Mouse (Mus musculus): ENCODE data around the gene Apaf1.

The Apaf1 gene

DNA sequence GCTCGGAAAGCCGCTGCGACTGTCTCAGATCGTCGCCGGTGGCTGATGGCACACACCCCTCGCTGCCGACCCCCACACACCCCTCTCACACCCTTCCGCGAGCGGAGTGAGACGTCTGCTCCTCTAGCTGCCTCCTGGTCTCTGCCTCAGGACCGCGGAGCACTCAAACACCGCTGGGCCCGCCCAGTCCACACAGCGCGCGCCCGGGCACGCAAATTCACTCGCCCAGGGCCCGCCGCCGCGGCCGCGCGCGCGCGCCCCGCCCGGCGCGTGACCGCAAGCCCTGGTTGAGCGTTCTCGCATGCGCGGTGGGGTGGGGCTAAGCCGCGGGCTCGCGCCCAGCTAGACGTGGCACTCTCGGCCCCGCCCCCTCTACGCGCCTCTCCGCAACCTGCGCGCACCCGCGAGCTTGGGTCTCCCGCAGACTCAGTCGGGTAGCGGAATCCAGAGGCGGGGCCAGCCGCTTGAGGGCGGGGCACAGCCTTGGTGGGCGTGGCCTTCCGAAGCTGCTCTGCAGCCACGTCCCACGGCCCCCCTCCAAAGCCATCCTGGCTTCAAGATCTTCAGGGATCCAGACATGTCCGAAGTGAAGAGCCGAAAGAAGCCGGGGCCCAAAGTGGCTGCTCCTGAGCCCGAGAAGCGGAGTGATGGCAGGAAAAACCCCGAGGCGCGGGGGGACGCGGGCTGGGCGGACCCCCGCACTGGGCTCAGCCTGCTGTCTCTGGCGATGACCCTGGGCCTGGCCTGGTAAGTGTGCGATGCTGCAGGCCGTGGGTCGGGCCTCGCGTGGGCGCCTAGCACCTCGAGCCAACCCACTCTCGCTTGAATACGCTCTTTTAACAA is at the start of gene Apaf1, which contains the start of gene Ikbip:
TSS of gene Apaf1 (minus strand) at position 221 of the 843 bp plus-strand sequence.
TSS of gene Ikbip (plus strand) at position 391 of the 843 bp plus-strand sequence.
- DNase-seq (ENCODE audit: low read depth, low spot score): peak; percentile 98

DNA sequence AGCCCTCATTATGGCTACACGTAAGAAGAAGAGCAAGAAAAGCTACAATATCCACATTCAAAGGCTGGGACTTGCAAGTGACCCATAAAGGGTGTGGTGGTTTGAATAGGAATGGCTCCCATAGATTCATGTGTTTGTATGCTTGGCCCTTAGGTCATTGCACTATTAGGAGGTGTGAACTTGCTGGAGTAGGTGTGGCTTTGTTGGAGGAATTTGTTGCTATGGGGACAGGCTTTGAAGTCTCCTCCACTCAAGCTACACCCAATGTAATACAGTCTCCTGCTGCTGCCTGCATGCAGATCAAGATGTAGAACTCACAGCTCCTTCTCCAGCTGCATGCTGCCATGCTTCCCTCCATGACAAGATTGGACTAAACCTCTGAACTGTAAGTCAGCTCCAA is 49.0 kb upstream of the Apaf1 start:
- no peak for DNase-seq (ENCODE audit: low read depth, low spot score)

DNA sequence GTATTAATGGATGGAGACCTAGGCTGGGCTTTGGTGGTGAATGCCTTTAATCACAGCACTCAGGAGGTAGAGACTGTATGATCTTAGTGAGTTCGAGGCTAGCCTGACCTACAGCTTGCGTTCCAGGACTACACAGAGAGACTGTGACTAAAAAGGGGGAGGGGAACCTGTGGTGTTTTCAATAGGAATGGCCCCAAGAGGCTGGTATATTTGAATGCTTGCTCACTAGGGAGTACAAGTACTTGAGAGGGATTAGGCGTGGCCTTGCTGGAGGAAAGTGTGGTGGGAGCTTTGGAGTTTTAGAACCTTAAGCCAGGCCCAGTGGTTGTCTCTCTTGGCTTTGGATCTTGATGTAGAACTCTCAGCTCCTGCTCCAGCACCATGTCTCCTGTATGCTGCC is 48.2 kb upstream of the Apaf1 start:
- DNase-seq (ENCODE audit: low read depth, low spot score): no peak

DNA sequence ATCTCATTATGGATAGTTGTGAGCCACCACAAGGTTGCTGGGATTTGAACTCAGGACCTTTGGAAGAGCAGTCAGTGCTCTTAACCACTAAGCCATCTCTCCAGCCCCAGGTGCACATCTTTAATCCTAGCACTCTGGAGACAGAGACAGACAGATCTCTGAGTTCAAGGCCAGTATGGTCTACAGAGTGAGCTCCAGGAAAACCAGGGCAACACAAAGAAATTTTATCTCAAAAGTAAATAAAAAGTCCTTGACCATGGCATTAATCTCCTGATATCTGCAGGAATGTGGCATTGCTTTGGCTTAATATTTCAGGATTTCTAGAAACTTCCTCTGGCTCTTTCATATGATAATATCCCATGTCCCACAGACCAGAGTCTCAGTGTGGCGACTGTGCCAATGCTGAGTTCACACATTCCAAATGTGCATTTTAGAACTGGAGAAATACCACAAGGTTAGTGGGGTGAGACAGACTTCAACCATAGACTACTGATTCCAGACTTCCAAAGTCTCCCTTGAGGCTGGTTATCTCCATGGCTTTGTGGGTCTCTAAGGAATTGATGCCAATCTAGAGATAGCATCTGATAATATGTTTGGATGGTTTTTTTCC is 46.1 kb upstream of the Apaf1 start:
- DNase-seq (ENCODE audit: low read depth, low spot score): no peak

DNA sequence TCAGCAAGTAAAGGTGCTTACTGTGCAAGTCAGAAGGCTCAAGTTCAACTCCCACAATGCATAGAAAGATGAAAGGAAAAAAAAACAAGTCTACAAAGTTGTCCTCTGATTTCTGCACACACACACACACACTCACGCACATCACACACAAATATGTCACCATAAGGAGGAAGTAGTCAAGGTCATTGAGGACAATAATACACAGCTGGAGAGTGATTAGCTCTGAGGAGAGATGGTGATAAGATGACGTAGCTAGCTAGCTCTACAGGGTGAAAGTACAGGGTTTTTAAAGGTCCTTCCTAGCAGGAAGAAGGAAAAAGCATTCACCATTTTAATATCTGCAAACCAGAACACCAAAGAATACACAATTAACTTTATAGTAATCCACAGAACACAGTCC is 44.8 kb upstream of the Apaf1 start:
- no peak for DNase-seq (ENCODE audit: low read depth, low spot score)

DNA sequence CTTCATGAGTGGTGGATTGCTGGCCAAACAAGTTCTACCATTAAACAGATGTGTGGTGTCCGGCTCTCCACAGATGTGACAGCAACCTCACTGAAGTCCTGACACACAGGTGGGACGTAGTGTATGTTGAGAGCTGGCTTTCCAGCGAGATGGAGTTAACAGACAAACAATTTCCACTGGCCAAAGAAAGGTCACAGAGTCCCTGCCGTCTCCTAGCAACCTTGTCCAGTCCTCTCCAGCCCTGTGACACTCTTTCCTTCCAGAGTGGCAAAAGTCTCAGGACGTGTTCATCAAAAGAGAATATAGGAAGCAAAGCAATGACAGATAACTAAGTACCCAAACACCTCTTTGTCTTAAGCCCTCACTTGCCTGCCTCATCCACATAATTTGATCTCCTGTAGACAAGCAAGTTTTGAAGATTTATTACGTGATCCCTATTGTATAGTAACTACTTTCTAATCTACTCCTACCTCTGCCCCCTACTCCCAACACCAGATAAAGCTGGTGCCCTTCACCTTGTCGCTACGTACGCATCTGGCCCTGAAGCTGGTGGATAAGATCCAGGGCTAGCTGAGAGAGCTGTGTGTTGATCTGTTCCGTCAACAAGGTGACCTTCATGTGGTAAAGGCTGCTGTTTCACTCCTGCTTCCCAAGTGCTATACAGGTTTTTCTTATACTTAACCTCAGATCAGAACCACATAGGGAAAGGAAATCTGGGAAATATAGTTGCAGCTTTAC is 44.2 kb upstream of the Apaf1 start:
- no peak for DNase-seq (ENCODE audit: low read depth, low spot score)

DNA sequence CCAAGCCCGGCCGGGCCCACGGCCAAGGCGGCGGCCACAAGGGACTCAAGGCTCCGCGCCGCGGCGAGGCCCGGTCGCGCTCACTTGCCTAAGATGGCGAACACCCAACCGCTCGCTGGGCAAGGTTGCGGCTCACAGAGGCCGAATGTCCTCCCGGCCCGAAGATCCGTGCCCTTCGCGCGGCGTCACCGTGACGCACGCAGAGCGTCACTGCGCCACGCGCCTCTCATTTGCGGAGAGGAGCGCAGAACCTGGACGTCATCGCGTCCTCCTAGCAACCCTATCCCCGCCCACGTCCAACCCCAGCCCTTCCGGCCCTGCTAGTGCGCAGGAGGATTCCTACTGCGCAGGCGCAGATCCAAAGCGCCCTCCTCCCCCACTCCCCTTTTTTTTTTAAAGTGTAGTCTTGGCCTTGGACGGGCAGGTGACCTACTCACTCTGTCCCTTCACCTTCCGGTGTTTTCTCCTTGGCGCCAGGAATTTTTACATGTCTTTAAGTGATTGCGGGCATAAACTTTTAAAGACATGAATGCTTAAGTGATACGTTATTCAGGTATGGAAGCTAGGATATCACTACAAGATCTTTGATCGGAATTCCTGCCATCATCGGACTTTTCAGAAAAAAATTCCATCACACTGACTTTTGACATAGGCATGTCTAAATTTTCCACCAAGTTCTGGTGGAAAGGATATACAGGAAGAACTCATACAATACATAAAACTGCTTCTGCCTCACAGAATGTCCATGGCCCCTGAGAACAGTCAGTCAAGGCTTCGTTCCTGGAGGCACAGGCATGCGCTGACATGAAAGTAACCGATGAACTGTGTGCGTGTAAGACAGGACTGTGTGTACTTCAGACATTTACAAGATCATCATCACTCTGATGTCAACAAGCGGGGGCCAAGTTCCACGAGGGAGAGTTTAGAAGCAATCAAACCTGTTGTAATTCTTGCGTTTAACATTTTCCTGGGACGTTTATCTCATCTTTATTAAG is 41.6 kb upstream of the Apaf1 start, which contains the start of gene Slc25a3:
TSS of gene Slc25a3 (minus strand) at position 232 of the 995 bp plus-strand sequence.
- peak; percentile 100 for DNase-seq (ENCODE audit: low read depth, low spot score)

DNA sequence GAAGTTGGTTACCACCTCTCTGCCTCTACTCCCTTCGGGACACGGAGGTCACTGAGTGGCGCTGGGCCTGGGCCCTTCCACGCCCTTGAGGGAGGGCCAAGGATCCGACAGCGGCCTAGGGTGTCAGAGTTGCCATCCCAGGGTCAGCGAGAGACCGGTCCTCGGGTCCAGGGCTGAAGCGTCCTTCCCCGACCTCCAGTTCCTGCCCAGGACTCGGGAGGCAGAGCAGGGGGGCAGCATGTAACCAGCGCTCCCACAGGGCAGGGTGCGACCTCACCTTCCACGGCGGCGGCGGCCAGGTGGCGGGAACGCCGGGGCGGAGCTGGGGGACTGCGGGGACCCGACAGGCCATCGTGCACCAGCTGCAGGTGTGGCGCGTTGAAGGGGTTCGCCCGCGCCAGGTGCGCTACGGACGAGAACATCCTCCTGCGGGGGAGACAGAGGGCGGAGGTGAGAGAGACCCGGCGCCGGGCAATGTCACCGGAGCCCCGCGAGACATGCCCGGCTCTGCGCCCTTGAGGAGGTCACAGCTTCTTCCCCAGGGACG is 40.8 kb upstream of the Apaf1 start:
- peak; percentile 64 for DNase-seq (ENCODE audit: low read depth, low spot score)

DNA sequence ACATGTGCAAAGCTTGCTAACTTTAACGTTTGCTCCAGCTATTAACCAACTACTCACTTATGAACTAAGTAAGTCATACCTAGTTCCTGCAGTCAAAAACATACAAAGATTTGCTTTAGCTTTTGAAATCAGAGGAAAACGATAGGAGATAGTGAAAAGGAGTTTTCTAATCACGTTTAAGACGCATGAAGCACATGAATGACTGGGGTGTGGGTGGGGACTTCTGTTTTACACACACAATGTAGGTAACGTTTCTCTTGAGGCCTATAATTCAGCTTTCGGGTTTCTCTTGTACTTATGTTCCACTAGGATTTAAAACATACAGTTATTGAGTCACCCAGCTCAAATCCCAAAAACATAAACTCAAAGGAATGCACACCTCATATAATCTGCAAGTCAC is 40.1 kb upstream of the Apaf1 start:
- no peak for DNase-seq (ENCODE audit: low read depth, low spot score)

DNA sequence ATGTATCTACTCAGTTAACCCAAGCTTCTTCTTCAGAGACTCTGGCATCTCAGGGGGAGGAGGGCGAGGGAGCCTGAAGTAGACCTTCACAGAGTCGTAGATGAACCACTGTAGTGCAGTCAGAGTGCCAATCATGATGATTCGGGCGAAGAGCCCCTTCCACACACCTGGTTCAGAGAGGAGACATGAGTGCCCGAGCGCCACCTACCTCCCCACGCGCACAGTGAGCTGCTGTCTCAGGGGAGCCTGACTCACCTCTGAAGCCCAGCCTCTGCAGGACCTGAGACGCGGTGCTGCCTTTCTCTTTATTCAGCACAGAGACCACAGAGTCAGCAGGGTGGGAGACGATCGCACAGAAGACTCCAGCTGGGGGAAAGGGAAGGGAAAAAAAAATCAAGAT is 34.4 kb upstream of the Apaf1 start:
- no peak for DNase-seq (ENCODE audit: low read depth, low spot score)

DNA sequence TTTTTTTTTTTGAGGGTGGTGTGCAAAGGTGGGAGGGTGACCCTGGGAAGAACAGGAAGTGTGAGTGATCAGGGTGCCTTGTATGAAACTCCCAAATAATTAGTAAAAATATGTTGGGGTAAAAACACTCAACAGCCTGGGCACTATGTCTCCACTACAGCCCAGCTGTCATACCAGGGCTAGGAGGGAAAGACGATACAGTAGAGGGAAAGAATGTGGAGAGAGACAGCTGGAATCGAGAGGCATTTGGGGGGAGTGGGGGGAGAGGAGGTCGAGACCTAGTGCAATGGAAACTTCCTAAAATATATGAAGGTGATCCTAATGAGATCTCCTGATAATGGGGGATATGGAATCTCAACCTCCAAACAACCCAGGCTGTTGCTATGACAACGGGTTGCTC is 27.3 kb upstream of the Apaf1 start:
- DNase-seq (ENCODE audit: low read depth, low spot score): no peak

DNA sequence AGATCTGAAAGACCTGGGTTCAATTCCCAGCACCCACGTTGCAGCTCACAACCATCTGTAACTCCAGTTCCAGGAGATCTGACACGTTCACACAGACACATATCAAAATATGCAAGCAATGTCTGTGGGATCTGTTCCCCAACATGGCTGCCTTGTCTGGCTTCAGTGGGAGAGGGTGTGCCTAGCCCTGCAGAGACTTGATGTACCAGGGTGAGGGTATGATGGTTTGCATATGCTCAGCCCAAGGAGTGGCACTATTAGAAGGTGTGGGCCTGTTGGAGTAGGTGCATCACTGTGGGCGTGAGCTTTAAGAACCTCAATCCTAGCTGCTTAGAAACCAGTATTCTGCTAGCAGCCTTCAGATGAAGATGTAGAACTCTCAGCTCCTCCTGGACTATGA is 23.4 kb upstream of the Apaf1 start:
- DNase-seq (ENCODE audit: low read depth, low spot score): no peak

DNA sequence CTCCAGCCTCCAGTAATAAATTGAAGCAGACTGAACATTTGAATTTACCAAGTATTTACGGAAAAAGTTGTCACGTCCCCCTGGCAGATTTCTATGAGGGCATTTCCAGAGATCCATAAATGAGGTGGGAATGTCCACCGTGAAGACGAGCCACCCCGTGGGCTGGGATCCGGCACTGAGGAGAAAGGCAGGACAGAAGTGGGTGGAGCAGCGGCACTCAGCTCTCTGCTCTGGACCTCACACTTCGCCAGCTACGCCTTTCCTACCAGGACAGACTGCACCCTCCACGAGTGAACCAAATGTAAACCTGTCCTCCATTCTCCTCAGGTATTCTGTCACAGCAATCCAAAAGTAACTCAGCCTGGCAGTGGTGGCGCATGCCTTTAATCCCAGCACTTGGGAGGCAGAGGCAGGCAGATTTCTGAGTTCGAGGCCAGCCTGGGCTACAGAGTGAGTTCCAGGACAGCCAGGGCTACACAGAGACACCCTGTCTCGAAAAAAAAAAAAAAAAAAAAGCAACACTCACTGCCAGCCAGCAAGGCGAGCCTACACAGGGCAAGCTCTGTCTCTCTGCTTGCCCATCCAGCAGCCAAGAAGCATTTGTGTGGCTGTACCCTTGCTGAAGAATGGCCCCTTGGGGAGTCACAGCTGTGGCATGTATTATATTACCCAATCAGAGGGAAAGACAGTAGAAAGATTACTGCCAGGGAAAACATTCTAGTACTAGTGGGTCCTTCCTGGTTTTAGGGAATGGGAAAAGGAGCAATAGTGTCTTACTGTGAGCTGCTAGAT is 20.4 kb upstream of the Apaf1 start:
- DNase-seq (ENCODE audit: low read depth, low spot score): no peak

DNA sequence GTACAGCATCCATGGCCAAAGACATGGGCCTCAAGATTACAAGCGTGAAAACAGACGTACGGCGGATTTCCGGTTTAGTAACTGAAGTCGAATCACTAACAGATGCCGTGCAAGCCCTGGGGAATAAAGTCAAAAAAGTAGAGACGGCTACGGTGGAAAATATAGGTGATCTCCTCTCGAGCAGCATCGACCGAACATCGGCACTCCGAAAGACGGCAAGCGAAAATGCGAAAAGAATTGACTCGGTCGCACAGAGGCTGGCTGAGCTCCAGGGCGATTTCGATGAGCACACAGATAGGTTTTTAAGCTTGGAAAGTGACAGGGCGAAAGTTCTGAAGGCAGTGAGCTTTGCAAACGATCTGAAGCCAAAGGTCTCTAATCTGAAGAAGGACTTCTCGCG is 19.4 kb upstream of the Apaf1 start:
- DNase-seq (ENCODE audit: low read depth, low spot score): no peak

DNA sequence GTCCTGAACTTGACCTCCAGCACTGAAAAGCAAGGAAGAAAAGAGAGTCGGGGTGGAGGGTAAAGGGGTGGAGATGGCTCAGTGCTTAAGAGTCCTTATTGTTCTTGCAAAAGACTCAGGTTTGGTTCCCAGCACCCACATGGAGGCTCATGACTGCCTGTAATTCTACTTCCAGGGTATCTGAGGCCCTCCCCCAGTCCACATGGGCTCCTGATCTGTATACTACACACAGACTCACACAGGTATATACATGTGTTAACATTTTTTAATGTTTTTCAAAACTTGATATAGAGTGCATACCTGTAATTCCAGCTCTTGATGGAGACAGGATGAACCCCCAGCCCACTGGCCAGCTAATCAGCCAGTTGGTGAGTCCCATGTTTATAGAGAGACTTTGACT is 17.5 kb upstream of the Apaf1 start:
- no peak for DNase-seq (ENCODE audit: low read depth, low spot score)

DNA sequence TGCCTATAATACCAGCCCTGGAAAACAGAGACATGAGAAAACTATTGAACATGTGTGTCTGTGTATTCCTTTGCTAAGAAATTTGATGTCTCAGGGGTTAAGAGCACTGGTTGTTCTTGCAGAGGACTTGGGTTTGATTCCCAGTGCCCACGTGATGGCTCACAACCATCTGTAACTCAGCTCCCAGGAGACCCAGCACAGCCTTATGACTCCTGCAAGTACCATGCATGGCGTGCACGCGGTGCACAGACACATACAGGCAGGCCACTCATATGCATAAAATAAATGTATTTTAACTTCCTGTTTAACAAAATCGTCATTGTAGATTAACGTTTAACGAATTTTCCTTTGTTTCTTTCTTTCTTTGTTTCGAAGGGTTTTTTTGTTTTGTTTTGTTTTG is 15.5 kb upstream of the Apaf1 start:
- DNase-seq (ENCODE audit: low read depth, low spot score): no peak

DNA sequence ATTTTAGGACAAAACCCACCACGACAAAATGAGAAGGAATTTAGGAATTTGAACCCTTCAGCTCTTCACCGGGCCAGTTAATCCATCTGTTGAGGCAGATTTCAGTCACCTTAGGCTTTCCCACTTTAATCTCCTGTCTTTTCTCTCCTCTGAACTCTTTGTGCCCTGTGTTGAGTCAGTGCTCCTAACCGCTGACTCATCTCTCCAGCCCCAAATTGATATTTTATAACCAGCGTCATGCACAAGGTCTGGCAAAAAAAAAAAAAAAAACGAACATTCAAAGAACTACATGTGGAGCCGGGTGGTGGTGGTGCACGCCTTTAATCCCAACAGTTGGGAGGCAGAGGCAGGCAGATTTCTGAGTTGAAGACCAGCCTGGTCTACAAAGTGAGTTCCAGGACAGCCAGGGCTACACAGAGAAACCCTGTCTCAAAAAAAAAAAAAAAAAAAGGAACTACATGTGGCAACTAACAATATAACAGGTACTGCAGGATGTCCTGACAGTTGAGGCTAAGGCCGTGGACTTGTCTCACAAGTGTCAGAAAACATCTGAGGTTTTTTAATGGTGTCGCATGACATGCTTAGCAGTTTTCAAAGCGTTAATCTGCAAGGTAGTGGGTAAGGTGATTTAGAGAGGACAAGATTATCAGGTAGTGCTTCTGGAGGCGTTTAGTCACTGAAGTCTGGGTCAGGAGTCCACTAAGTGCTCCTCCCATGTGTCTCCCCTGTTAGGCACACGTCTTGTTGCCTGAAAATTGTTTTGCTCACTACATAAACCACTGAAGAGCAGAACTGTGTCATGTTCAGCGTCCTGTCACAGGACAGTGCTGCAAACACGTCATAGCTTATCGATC is 11.9 kb upstream of the Apaf1 start:
- no peak for DNase-seq (ENCODE audit: low read depth, low spot score)

DNA sequence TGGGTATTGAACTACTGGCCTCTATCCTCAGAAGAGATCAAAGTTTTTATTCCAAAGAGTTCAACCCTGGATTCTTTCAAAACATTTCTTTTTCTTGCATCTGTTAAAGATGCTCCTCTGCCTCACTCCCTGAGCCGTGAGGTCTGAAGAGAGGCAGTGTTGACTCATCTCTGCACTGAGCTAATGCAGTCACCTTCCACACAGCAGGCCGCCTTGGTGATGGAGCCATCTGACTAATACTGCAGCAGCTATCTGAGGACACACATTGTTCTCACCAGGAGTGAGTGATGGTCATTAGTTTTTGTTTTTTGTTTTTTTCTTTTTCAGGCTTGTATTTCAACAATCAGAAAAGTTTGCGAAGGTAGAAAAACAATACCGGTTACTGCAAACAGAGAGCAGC is 10.2 kb upstream of the Apaf1 start:
- no peak for DNase-seq (ENCODE audit: low read depth, low spot score)

DNA sequence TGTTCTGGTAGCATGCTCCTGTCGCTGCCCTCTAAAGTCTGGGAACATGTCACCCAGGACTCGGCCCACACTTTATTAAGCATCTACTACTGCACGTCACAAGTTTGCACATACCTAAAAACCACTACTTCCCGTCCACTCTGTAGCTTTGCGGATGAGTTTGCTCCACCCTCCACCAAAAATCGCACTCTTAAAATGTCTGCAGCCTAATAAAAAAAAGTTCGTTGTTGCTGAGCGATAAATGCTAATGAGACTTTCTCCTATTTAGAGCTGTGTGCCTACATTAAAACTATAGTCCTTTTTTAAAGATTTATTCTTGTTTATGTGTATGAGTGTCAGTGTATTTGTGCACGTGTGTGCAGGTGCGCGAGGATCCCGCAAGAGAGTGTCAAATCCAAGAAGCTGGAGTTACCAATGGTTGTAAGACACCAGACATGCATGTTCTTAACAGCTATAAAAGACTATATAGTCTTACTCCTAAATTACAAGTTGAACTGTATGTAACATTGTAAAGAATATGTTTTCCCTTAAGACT is 890 bp upstream of the Apaf1 start:
- DNase-seq (ENCODE audit: low read depth, low spot score): no peak
